Mouse (Mus musculus): ENCODE measurements at regions not wholly inside any gene's neighbourhood (a gene's known extent, or its start where the extent isn't known, plus 50 kb on each side); places are given as distances from the start of the nearest gene placed in this dataset.

GRCm38 (mm10) chr4:131508154-131508553 lies 329.9 kb downstream of the Ptpru start:
- TF ChIP-seq CTCF (IDR thresholded peaks at IDR 0.05; ENCODE audit: insufficient read depth, low read depth, low read length), result no peak
- no peak for TF ChIP-seq POLR2A (IDR thresholded peaks at IDR 0.05; ENCODE audit: insufficient read depth, low read depth, low read length)
